Mouse (Mus musculus) MEL (cell line): Measurements from ENCODE around the gene Spata25. TPM values are rescaled to one million over a fixed set of nuclear protein-coding genes. Genes with fewer than 3 reads are reported as not detected.

Experiments
- DNase-seq: peaks from one replicate; pipeline ENCODE4 v3.0.0; 2011; ENCODE audit warnings: low read depth, low spot score
- H3K27ac ChIP-seq: 2 replicates; pipeline ENCODE4 v1.5.1; 2012; ENCODE audit warnings: low read depth, mild to moderate bottlenecking, control low read depth, low read length, moderate library complexity; ENCODE audit not compliant: control insufficient read depth
- H3K27me3 ChIP-seq, 2 experiments: fragments of 150-350 bp in 1 of 2; sonication (generic) in 1 of 2; 2 replicates each; pipeline ENCODE4 v1.6.1; 2012; ENCODE audit warnings: low read length in 2 of 2, mild to moderate bottlenecking in 2 of 2, improper control_type of control experiment in 1 of 2, moderate library complexity in 1 of 2; ENCODE audit not compliant: insufficient read depth in 2 of 2, control insufficient read depth in 1 of 2
- H3K36me3 ChIP-seq, 2 experiments: 2 replicates each; pipeline ENCODE4 v1.6.1; 2012 to 2014; ENCODE audit warnings: low read length in 2 of 2, improper control_type of control experiment in 1 of 2, inconsistent platforms in 1 of 2, mild to moderate bottlenecking in 1 of 2; ENCODE audit not compliant: insufficient read depth in 2 of 2, control insufficient read depth in 1 of 2
- H3K4me1 ChIP-seq, 2 experiments: fragments of 150-350 bp in 1 of 2; sonication (generic) in 1 of 2; 2 replicates each; pipeline ENCODE4 v1.6.1; 2012; ENCODE audit warnings: low read length in 2 of 2, improper control_type of control experiment in 1 of 2, mild to moderate bottlenecking in 1 of 2; ENCODE audit not compliant: insufficient read depth in 2 of 2, control insufficient read depth in 1 of 2
- H3K4me3 ChIP-seq, 2 experiments: fragments of 150-350 bp in 1 of 2; sonication (generic) in 1 of 2; 2 replicates each; pipeline ENCODE4 v1.5.1; 2012; ENCODE audit warnings: low read depth in 2 of 2, low read length in 2 of 2, mild to moderate bottlenecking in 2 of 2, moderate library complexity in 2 of 2, control low read depth in 1 of 2, improper control_type of control experiment in 1 of 2; ENCODE audit not compliant: control insufficient read depth in 1 of 2, insufficient read depth in 1 of 2
- H3K79me2 ChIP-seq: 2 replicates; pipeline ENCODE4 v1.6.1; 2012; ENCODE audit warnings: mild to moderate bottlenecking, low read length, moderate library complexity; ENCODE audit not compliant: control insufficient read depth, poor library complexity, insufficient read depth
- H3K9ac ChIP-seq: 2 replicates; pipeline ENCODE4 v1.6.1; 2012; ENCODE audit warnings: low read depth, mild to moderate bottlenecking, control low read depth, low read length, moderate library complexity; ENCODE audit not compliant: control insufficient read depth, poor library complexity, severe bottlenecking
- H3K9me3 ChIP-seq: fragments of 150-350 bp; sonication (generic); replicated peaks from 2 replicates; pipeline ENCODE4 v1.6.1; 2012; ENCODE audit warnings: mild to moderate bottlenecking, low read length, improper control_type of control experiment, moderate library complexity; ENCODE audit not compliant: insufficient read depth
- CTCF ChIP-seq, 3 experiments: IDR thresholded peaks in 2 of 3; conservative IDR thresholded peaks in 1 of 3; 2 replicates each; pipeline ENCODE4 v1.5.1; 2011 to 2012; ENCODE audit warnings: low read length in 3 of 3, low read depth in 2 of 3, mild to moderate bottlenecking in 2 of 3, improper control_type of control experiment in 1 of 3, inconsistent platforms in 1 of 3, mixed read lengths in 1 of 3, moderate library complexity in 1 of 3; ENCODE audit not compliant: control insufficient read depth in 1 of 3, insufficient read depth in 1 of 3, poor library complexity in 1 of 3, severe bottlenecking in 1 of 3
- E2F4 ChIP-seq: IDR thresholded peaks from 2 replicates; pipeline ENCODE4 v1.6.1; 2011; ENCODE audit warnings: low read depth, low read length, improper control_type of control experiment, borderline replicate concordance
- ELF1 ChIP-seq: IDR thresholded peaks from 2 replicates; pipeline ENCODE4 v1.6.1; 2014; ENCODE audit warnings: low read depth, mild to moderate bottlenecking, inconsistent platforms, low read length, improper control_type of control experiment, moderate library complexity
- GABPA ChIP-seq: IDR thresholded peaks from 2 replicates; pipeline ENCODE4 v1.6.1; 2012; ENCODE audit warnings: low read depth, mild to moderate bottlenecking, inconsistent platforms, low read length, improper control_type of control experiment, moderate library complexity
- GATA1 ChIP-seq: IDR thresholded peaks from 2 replicates; pipeline ENCODE4 v1.6.1; 2011; ENCODE audit warnings: low read depth, low read length, improper control_type of control experiment
- HCFC1 ChIP-seq: IDR thresholded peaks from 2 replicates; pipeline ENCODE4 v1.6.1; 2012; ENCODE audit warnings: low read depth, mild to moderate bottlenecking, inconsistent platforms, low read length, improper control_type of control experiment, moderate library complexity
- NRF1 ChIP-seq: IDR thresholded peaks from 2 replicates; pipeline ENCODE4 v1.6.1; 2014; ENCODE audit warnings: low read depth, mild to moderate bottlenecking, inconsistent platforms, low read length, improper control_type of control experiment, moderate library complexity; ENCODE audit not compliant: poor library complexity, insufficient read depth, severe bottlenecking
- POLR2AphosphoS2 ChIP-seq: IDR thresholded peaks from 2 replicates; pipeline ENCODE4 v1.6.1; 2011; ENCODE audit warnings: low read length, improper control_type of control experiment
- POLR2AphosphoS5 ChIP-seq: IDR thresholded peaks from 2 replicates; pipeline ENCODE4 v1.6.1; 2012; ENCODE audit warnings: low read depth, borderline replicate concordance, mild to moderate bottlenecking, inconsistent platforms, low read length, moderate library complexity, mixed read lengths
- RAD21 ChIP-seq: IDR thresholded peaks from 2 replicates; pipeline ENCODE4 v1.6.1; 2011; ENCODE audit warnings: mild to moderate bottlenecking, low read depth, low read length, improper control_type of control experiment
- TBP ChIP-seq: IDR thresholded peaks from 2 replicates; pipeline ENCODE4 v1.8.0; 2011; ENCODE audit warnings: low read depth, low read length, improper control_type of control experiment
- TCF12 ChIP-seq: IDR thresholded peaks from 2 replicates; pipeline ENCODE4 v1.6.1; 2014; ENCODE audit warnings: low read depth, mild to moderate bottlenecking, inconsistent platforms, low read length, improper control_type of control experiment, moderate library complexity
- UBTF ChIP-seq: IDR thresholded peaks from 2 replicates; pipeline ENCODE4 v1.6.1; 2012; ENCODE audit warnings: low read depth, mild to moderate bottlenecking, inconsistent platforms, low read length, improper control_type of control experiment, moderate library complexity, borderline replicate concordance; ENCODE audit not compliant: insufficient read depth
- USF1 ChIP-seq: IDR thresholded peaks from 2 replicates; pipeline ENCODE4 v1.6.1; 2014; ENCODE audit warnings: low read depth, mild to moderate bottlenecking, inconsistent platforms, low read length, improper control_type of control experiment, moderate library complexity
- USF2 ChIP-seq, 2 experiments: IDR thresholded peaks; 2 replicates each; pipeline ENCODE4 v1.6.1; 2011 to 2012; ENCODE audit warnings: improper control_type of control experiment in 2 of 2, low read length in 2 of 2, borderline replicate concordance in 1 of 2, inconsistent platforms in 1 of 2, low read depth in 1 of 2, mild to moderate bottlenecking in 1 of 2; ENCODE audit not compliant: insufficient read depth in 1 of 2
- ZMIZ1 ChIP-seq: IDR thresholded peaks from 2 replicates; pipeline ENCODE4 v1.6.1; 2012; ENCODE audit warnings: low read depth, mild to moderate bottlenecking, inconsistent platforms, low read length, improper control_type of control experiment, moderate library complexity
- ZNF384 ChIP-seq: IDR thresholded peaks from 2 replicates; pipeline ENCODE4 v1.6.1; 2012; ENCODE audit warnings: low read depth, mild to moderate bottlenecking, inconsistent platforms, low read length, improper control_type of control experiment
- polyA plus RNA-seq, 2 experiments: library from polyadenylated mRNA; stranded (reverse) in 1 of 2; unstranded in 1 of 2; fragments of >175 nt in 1 of 2; fragments of >200 nt in 1 of 2; gene quantifications; 2 replicates each; pipeline versions ENCODE4 v1.2.1 to v1.2.4; 2012; ENCODE audit warnings: low replicate concordance in 2 of 2, low read depth in 1 of 2; ENCODE audit not compliant: insufficient read length in 2 of 2, insufficient read depth in 1 of 2, missing spikeins in 1 of 2
- total RNA-seq: library from RNA; depleted of rRNA; stranded (reverse); fragments of 300-350 nt; gene quantifications from 2 replicates; pipeline ENCODE4 v1.2.3, GENCODE M21; 2012

Spata25 gene
- total and polyA plus RNA-seq, 3 experiments, result 0.13 to 0.50 TPM; not detected in 1

GRCm38 (mm10) chr2:164871602-164872303, 43.4 kb upstream of the Spata25 start:
- Histone ChIP-seq H3K9ac (no peak overlapping the region; the same call in 1 of the 2 replicates), H3K4me3 (no peak overlapping the region), H3K79me2 (no peaks in the 10 kb centered on the region), H3K36me3 (peaks cover 0 to 14% of the 10 kb centered on the region in 2 experiments; a peak in 2 of 4 replicates), H3K27me3 (no peaks in the 10 kb centered on the region), H3K27ac (no peak overlapping the region), H3K9me3 (no peaks in the 10 kb centered on the region), H3K4me1 (peaks cover 15 to 25% of the 10 kb centered on the region in 2 experiments)
- peak; percentile 50 for DNase-seq
- TF ChIP-seq TBP (no peak), USF1 (no peak), POLR2AphosphoS5 (no peak), UBTF (no peak), USF2 (IDR thresholded peaks at IDR 0.05; ENCODE audit: borderline replicate concordance in 1 of 2, insufficient read depth in 1 of 2, low read depth in 1 of 2, low read length in 2 of 2) (no peak), CTCF (IDR thresholded peaks at IDR 0.05 in 2 of 3, conservative IDR thresholded peaks at IDR 0.05 in 1 of 3; ENCODE audit: control insufficient read depth in 1 of 3, insufficient read depth in 1 of 3, low read depth in 2 of 3, low read length in 3 of 3, poor library complexity in 1 of 3, severe bottlenecking in 1 of 3) (peak; percentile 20 to 43 (median 34); a peak in 5 of 6 replicates), POLR2AphosphoS2 (no peak), GATA1 (no peak), HCFC1 (no peak), ZNF384 (0 out of 2 replicates have a peak, but pooled peaks have one; percentile 20)

- peak overlapping the region; percentile 11; the same call in 1 of the 2 replicates for H3K27ac ChIP-seq
- peak; percentile 67 for DNase-seq
- TF ChIP-seq GATA1 (no peak), HCFC1 (0 out of 2 replicates have a peak, but pooled peaks have one; percentile 21)
Measured at GRCm38 (mm10) chr2:164868491-164868890, 40.2 kb upstream of the Spata25 start.

GRCm38 (mm10) chr2:164867566-164867965, 39.2 kb upstream of the Spata25 start:
- Histone ChIP-seq H3K4me3 (no peak overlapping the region), H3K27me3 (no peaks in the 10 kb centered on the region), H3K36me3 (peaks cover 0 to 13% of the 10 kb centered on the region in 2 experiments; a peak in 2 of 4 replicates), H3K4me1 (peaks cover 26 to 33% of the 10 kb centered on the region in 2 experiments), H3K27ac (peak overlapping the region; percentile 92), H3K9ac (0 out of 2 replicates have a peak overlapping the region, but pooled peaks have one; percentile 61), H3K9me3 (no peaks in the 10 kb centered on the region), H3K79me2 (no peaks in the 10 kb centered on the region)
- peak; percentile 80 for DNase-seq
- TF ChIP-seq E2F4 (no peak), RAD21 (peak; percentile 31), NRF1 (no peak), ZMIZ1 (no peak), TCF12 (0 out of 2 replicates have a peak, but pooled peaks have one; percentile 3), CTCF (IDR thresholded peaks at IDR 0.05 in 2 of 3, conservative IDR thresholded peaks at IDR 0.05 in 1 of 3; ENCODE audit: control insufficient read depth in 1 of 3, insufficient read depth in 1 of 3, low read depth in 2 of 3, low read length in 3 of 3, poor library complexity in 1 of 3, severe bottlenecking in 1 of 3) (peak; percentile 64 to 87 (median 84)), GABPA (no peak), ELF1 (no peak), POLR2AphosphoS5 (no peak)
- TF ChIP-seq, all 39 proteins: peak for 3

More at GRCm38 (mm10) chr2:164868491-164868890, 40.2 kb upstream of the Spata25 start:
- Histone ChIP-seq H3K9me3 (no peaks in the 10 kb centered on the region), H3K9ac (no peak overlapping the region), H3K36me3 (peaks cover 0 to 13% of the 10 kb centered on the region in 2 experiments; a peak in 2 of 4 replicates), H3K27me3 (no peaks in the 10 kb centered on the region), H3K4me3 (no peak overlapping the region), H3K79me2 (no peaks in the 10 kb centered on the region), H3K4me1 (peaks cover 24 to 32% of the 10 kb centered on the region in 2 experiments)
